Mouse (Mus musculus) urinary bladder, adult 18-20 months (tissue): ENCODE data around the gene Lgi4.

Experiments
- DNase-seq, 2 experiments: peaks; one replicate each; pipeline ENCODE4 v3.0.0; 2022; ENCODE audit warnings: low spot score in 2 of 2, mixed read lengths in 2 of 2

Lgi4 gene

GRCm38 (mm10) chr7:31052251-31052635 lies 6.9 kb upstream of the Lgi4 start:
- DNase-seq, result no peak

GRCm38 (mm10) chr7:31052636-31053434 lies 6.3 kb upstream of the Lgi4 start:
- no peak for DNase-seq

DNA sequence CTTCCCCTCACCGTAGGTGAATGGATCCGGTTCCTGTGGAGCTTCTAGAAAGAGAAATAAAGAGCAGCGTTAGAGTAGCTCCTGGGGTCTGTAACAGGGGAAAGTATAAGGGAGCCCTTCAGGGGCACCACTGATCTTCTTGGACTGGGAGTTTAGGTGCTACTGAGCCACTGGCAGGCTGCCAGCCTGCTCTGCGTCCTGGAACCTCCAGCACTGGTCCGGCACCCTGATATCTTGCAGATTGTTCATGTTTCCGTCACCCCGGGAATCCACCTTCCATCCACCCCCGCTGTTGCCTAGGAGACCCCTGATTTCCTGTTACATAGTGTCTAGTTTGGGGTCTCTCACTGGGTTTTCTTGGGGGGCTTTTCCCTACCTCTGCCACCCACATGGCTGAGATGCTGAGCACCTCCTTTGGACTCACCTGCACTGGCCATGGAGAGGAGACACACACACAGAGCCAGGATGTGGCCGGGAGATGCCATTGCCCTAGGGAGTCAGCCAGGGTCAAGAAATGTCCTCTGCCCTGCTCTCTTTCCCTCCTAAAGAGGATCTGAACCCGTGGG lies 5.2 kb upstream of the Lgi4 start:
- no peak for DNase-seq

DNA sequence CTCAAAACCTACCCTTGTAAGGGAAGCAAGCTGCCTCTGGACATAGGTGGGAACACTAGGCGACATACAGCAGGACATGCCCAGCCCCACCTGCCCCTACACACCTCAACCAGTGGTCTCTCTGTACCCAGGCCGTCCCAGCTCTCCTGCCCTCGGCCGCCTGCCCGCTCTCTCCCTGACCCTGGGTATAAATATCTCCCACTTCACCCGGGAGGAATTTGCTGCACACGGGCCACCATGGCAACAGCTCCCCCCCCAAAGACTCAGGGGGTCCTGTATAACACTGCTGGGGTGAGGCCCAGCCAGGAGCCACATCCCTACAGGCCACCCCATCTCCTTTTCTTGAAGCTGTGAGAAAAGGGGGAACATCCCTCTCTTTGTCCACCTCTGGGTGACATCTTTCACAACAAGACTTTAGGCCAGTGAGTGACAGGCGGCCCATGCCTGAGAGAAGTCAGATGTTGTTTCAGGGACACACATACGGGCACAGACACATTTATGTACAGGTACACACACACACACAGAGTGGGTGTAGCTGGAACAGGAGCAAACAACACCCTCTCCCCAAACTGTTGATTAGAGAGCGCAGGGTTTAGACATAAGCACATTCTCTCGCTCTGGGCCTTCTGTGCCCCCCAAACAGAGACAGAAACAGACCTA lies 4.4 kb upstream of the Lgi4 start:
- DNase-seq, result no peak

GRCm38 (mm10) chr7:31055354-31055824 lies 3.8 kb upstream of the Lgi4 start:
- peak in 1 of 2 experiments; percentile 78 for DNase-seq

GRCm38 (mm10) chr7:31055883-31056282 lies 3.3 kb upstream of the Lgi4 start:
- no peak for DNase-seq

DNA sequence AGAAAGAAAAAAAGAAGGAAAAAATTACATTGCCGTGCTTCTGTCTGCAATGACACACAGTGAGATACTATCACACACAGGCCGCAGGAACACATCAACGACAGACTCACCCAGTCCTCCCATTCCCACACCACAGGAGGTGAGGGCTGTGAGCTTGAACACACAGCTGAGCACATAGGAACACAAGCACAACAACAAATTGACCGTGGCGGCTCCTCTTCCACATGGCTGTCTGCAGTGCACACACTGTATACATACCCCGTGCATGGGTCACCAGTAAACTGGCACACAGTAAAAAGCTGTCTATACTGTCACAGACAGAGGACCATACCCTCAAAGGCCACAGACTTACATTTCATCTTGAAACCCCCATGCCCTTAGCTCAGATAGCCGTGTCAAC lies 2.7 kb upstream of the Lgi4 start:
- DNase-seq, result no peak

- DNase-seq, result no peak
These were observed 2.1 kb upstream of the Lgi4 start, which contains the start of gene Fxyd1 for GRCm38 (mm10) chr7:31057071-31057470. Gene Fxyd1 (minus strand): TSS chr7:31057199.

DNA sequence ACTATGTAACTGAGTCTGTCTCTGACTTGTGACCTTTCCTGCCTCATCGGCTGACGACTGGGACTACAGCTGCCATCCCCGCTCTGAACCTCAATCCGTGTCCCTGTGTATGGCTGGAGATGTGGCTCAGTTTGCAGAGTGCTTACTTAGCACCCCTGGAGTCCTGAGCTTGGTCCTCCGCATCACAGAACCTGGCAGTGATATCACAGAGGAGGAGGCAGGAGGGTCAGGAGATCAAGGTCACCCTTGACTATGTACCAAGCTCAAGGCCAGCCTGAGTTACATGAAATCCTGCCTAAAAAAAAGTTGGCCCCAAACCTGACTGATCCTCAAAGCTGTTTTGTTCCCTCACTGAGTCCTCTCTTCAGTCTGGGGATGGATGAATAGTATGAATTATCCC lies 1.4 kb upstream of the Lgi4 start:
- no peak for DNase-seq

DNA sequence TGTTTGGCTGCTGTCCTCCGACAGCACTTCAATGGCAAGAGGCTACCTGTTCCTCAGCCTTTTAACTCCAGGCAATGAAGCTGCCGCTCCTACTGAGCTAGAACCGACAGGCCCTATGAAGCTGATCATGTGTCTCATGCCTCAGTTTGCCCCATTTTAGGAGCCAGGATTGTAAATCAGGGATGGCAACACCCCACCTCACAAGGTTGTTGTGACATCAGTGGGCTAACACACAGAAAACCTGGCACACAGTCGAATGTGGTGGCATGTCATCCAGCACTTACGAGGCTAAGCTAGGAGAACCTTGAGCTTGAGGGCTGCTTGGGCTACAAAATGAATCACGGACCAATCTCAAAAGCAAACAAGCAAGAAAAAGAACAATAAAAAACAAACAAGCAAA lies 931 bp upstream of the Lgi4 start:
- DNase-seq, result no peak

DNA sequence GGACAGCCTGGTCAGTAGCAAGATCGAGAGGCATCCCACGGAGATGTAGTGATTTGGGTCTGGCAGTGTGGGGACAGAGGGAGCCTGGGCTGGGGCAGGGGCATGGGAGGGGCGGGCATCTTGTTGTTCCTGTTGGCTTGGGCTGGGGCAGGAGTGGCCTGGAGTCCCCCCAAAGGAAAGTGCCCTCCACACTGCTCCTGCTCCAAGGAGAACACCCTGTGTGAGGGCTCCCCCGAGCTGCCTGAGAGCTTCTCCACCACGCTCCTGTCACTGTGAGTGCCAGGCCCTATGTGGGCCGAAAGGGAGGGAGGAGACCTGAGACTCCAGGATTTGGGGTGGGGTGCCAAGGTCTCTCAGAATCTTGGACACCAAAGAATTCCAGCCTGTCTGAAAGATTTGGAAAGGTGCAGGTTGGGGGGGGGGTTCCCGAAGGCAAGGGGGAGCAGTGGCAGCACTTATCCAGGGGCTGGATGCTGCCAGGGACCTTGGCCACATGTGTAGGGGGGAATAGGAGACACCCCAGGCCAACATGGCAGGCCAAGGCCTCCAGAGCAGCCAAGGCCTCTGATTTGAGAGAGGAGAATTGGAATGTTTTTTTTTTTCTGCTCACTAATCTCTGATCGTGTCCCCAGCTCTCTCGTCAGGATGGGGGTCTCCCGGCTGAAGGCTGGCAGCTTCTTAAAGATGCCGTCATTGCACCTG lies 928 bp downstream of the Lgi4 start:
- no peak for DNase-seq

DNA sequence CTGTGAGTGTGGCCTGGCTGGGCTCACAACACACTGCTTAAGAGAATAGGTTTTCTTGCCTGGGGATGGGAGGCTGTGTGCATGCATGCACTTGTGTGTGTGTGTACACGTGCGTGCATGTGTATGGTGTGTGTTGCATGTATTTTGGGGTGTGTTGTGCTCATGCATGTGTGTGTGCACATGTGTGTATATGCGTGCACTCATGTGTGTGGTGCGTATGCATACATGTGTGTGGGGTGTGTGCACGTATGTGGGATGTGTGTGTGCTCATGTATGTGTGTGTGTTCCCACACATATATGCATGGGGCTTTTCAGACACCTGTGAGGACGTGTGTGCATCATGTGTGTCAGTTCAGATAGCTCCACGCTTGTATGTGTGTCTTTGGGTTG lies 1.5 kb downstream of the Lgi4 start:
- no peak for DNase-seq

DNA sequence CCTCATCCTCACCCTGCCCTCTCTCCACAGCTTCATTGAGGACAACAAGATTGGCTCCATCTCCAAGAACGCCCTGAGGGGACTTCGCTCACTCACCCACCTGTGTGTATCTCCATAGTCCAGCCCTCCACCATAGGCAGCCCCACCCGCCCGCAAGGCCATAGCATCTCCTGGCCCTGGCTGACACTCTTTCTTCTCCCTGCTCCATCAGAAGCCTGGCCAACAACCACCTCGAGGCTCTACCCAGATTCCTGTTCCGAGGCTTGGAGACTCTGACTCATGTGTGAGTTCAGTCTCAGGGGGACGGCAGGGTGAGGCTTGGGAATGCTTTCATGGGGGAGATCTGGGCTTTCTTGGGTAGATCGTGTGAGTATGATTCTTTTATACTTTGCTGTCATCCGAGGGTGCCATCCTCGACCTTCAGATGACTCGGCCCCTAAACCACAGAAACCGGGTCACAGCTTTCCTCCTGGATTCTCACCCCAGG lies 4.0 kb downstream of the Lgi4 start:
- DNase-seq, result no peak

DNA sequence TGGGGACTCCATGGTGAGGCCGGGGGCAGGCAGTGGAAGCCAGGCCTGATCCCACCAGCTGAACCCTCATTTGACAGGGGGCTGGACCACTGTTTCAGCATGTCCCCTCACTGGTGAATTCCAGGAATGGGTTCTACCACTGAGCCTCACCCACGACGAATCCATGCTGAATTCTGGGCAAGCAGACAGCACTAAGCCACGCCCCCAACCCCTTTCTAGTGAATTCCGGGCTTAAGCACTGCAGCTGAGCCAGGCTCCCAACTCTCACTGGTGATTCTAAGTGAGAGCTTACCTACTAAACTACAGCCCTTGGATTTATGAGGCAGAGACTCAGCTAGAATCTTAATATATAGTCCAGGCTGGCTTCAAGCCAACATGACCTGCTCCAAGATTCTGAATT lies 8.7 kb downstream of the Lgi4 start:
- no peak for DNase-seq

DNA sequence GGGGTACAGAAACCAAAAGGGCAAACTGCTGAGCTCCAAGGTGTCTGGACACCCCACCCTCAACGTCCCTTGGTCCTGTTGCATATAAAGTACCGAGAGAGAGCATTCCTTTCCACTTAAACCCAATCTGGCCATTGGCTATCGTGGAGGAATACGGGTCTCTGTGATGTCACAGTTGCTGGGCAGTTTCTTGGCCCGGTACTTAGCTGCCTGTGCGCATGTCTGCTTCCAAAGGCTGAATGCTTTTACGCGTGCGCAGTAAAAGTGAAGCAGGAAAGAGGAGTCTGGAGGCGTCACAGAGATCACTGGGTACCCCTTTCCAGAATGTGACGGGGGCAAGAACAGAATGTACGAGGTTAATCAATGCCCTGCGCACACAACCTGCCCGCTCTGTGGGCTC lies 10.3 kb downstream of the Lgi4 start:
- DNase-seq, result no peak

GRCm38 (mm10) chr7:31070324-31070723 lies 11.2 kb downstream of the Lgi4 start:
- no peak for DNase-seq

- no peak for DNase-seq
These were observed 13.2 kb downstream of the Lgi4 start for GRCm38 (mm10) chr7:31072326-31072725.

GRCm38 (mm10) chr7:31073546-31073945 lies 14.4 kb downstream of the Lgi4 start:
- no peak for DNase-seq

- no peak for DNase-seq
These were observed 15.0 kb downstream of the Lgi4 start for GRCm38 (mm10) chr7:31074061-31074712.

DNA sequence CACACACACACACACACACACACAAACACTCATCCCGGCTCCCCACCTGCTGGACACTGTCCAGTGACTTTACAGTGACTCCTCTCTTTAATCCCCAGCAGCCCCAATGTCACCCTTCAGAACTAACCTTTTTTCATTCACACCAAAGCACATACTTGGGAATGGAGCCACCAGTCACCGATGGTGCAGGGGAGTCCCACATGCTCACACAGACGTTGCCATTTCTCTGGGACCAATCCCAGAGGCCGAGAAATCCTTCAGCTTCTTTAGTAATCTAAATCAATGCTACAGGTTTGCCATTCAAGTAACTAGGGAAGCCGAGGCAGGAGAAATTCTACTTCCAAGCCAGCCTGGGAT lies 15.5 kb downstream of the Lgi4 start:
- no peak for DNase-seq

- DNase-seq, result peak; percentile 70 to 76
These were observed 17.4 kb downstream of the Lgi4 start, which contains the start of gene Fxyd3 for GRCm38 (mm10) chr7:31076492-31076891. Gene Fxyd3 (minus strand): TSS chr7:31076704.

GRCm38 (mm10) chr7:31077470-31077869 lies 18.3 kb downstream of the Lgi4 start:
- DNase-seq, result no peak
